Mouse (Mus musculus) hindbrain, embryonic 10.5 days (tissue): ENCODE data around the gene Mboat7. TPM values are rescaled to one million over a fixed set of nuclear protein-coding genes. Genes with fewer than 3 reads are reported as not detected.
"Not testable (repeated sequence)": the region's sequence is repeated elsewhere in the genome, so short reads cannot be mapped to it uniquely, and the experiment has no call there.

ENCODE experiments used
- DNase-seq: peaks from one replicate; pipeline ENCODE4 v3.0.0-alpha.2; 2017; ENCODE audit warnings: low spot score
- H3K27ac ChIP-seq: fragments of 300-500 bp; sonication (generic); 2 replicates; pipeline ENCODE4 v1.5.1; 2016; ENCODE audit warnings: mild to moderate bottlenecking, moderate library complexity
- H3K27me3 ChIP-seq: fragments of 300-500 bp; sonication (generic); 2 replicates; pipeline ENCODE4 v1.6.1; 2016; ENCODE audit warnings: mild to moderate bottlenecking; ENCODE audit not compliant: poor library complexity, insufficient read depth, severe bottlenecking
- H3K36me3 ChIP-seq: fragments of 300-500 bp; sonication (generic); 2 replicates; pipeline ENCODE4 v1.6.1; 2016; ENCODE audit warnings: mild to moderate bottlenecking, moderate library complexity
- H3K4me1 ChIP-seq: fragments of 300-500 bp; sonication (generic); replicated peaks from 2 replicates; pipeline ENCODE4 v1.6.1; 2016; ENCODE audit warnings: mild to moderate bottlenecking
- H3K4me3 ChIP-seq: fragments of 300-500 bp; sonication (generic); 2 replicates; pipeline ENCODE4 v1.5.1; 2016; ENCODE audit warnings: mild to moderate bottlenecking, moderate library complexity
- H3K9me3 ChIP-seq: fragments of 300-500 bp; sonication (generic); 2 replicates; pipeline ENCODE4 v1.6.1; 2016; ENCODE audit warnings: mild to moderate bottlenecking, moderate library complexity
- WGBS: fragments of 180-500 bp; shearing (Covaris S2); methylation state at CpG from one replicate; pipeline ENCODE4 v1.1.7; 2016; 5-methylcytosine and 5-hydroxymethylcytosine counted together
- polyA plus RNA-seq: library from polyadenylated mRNA; unstranded; fragments of >200 nt; fragmentation: Nextera tagmentation; extraction: Ambion mirVana; gene quantifications from 2 replicates; pipeline ENCODE4 v1.2.1, GENCODE M21; 2016

Gene Mboat7
- polyA plus RNA-seq = 38.9 and 39.2 TPM in 2 replicates

GRCm38 (mm10) chr7:3692987-3693808, at the start of gene Mboat7:
Mboat7 (minus strand) TSS chr7:3693523.
- Histone ChIP-seq H3K27me3 (no peaks in the 10 kb centered on the region), H3K27ac (peak within 1 kb of the TSS; percentile 92), H3K9me3 (no peaks in the 10 kb centered on the region), H3K4me1 (peaks cover 28% of the 10 kb centered on the region), H3K4me3 (peak within 1 kb of the TSS; percentile 72), H3K36me3 (peaks cover 32% of the 10 kb centered on the region)
- WGBS = under 1% methylated on average over 55 of the region's 55 CpGs
- DNase-seq = peak; percentile 96

- not testable (repeated sequence) for H3K27ac ChIP-seq, H3K4me3 ChIP-seq, H3K36me3 ChIP-seq, DNase-seq, H3K9me3 ChIP-seq, H3K27me3 ChIP-seq, H3K4me1 ChIP-seq
- WGBS = no CpG with 5 or more reads among the region's 1 CpGs
Measured at GRCm38 (mm10) chr7:3732675-3733074, 39.4 kb upstream of the Mboat7 start.

GRCm38 (mm10) chr7:3725459-3725858, 32.1 kb upstream of the Mboat7 start:
- not testable (repeated sequence) for H3K4me1 ChIP-seq, DNase-seq, H3K36me3 ChIP-seq, H3K27me3 ChIP-seq, H3K4me3 ChIP-seq, H3K27ac ChIP-seq, H3K9me3 ChIP-seq

GRCm38 (mm10) chr7:3720268-3720667, 26.9 kb upstream of the Mboat7 start, which contains the start of gene Pirb:
Pirb (minus strand) TSS chr7:3720391.
- not testable (repeated sequence) for H3K27me3 ChIP-seq, H3K27ac ChIP-seq, H3K9me3 ChIP-seq, H3K4me3 ChIP-seq, DNase-seq, H3K36me3 ChIP-seq, H3K4me1 ChIP-seq
- 64% methylated on average over 1 of the region's 3 CpGs for WGBS

- Histone ChIP-seq H3K9me3 (no peaks in the 10 kb centered on the region), H3K36me3 (no peaks in the 10 kb centered on the region), H3K27ac (no peak overlapping the region), H3K4me3 (no peak overlapping the region), H3K27me3 (no peaks in the 10 kb centered on the region), H3K4me1 (no peaks in the 10 kb centered on the region)
- whole genome bisulfite sequencing = 70% methylated on average over 1 of the region's 1 CpGs
- DNase-seq = no peak
Measured at GRCm38 (mm10) chr7:3715249-3715648, 21.9 kb upstream of the Mboat7 start.

- no peak overlapping the region for H3K4me3 ChIP-seq
- H3K27me3 ChIP-seq = no peaks in the 10 kb centered on the region
- DNase-seq = no peak
- no peaks in the 10 kb centered on the region for H3K4me1 ChIP-seq
- no peaks in the 10 kb centered on the region for H3K9me3 ChIP-seq
- no peak overlapping the region for H3K27ac ChIP-seq
- H3K36me3 ChIP-seq = peaks cover 10% of the 10 kb centered on the region
- WGBS = 53% methylated on average over 5 of the region's 5 CpGs
Measured at GRCm38 (mm10) chr7:3712264-3712942, 19.1 kb upstream of the Mboat7 start.

GRCm38 (mm10) chr7:3709000-3709399, 15.7 kb upstream of the Mboat7 start:
- Histone ChIP-seq H3K9me3 (no peaks in the 10 kb centered on the region), H3K27me3 (no peaks in the 10 kb centered on the region), H3K4me3 (no peak overlapping the region), H3K27ac (no peak overlapping the region), H3K4me1 (peaks cover 19% of the 10 kb centered on the region), H3K36me3 (peaks cover 41% of the 10 kb centered on the region)
- DNase-seq = no peak
- WGBS = 83% methylated on average over 1 of the region's 1 CpGs

GRCm38 (mm10) chr7:3708447-3708980, 15.2 kb upstream of the Mboat7 start:
- Histone ChIP-seq H3K36me3 (peaks cover 41% of the 10 kb centered on the region), H3K4me1 (peaks cover 20% of the 10 kb centered on the region)
- not testable (repeated sequence) for DNase-seq, H3K27ac ChIP-seq, H3K27me3 ChIP-seq, H3K4me3 ChIP-seq, H3K9me3 ChIP-seq
- WGBS = 43% methylated on average over 5 of the region's 5 CpGs

- Histone ChIP-seq H3K36me3 (peaks cover 41% of the 10 kb centered on the region), H3K27me3 (no peaks in the 10 kb centered on the region), H3K4me1 (peaks cover 27% of the 10 kb centered on the region), H3K27ac (no peak overlapping the region), H3K9me3 (no peaks in the 10 kb centered on the region), H3K4me3 (no peak overlapping the region)
- 23% methylated on average over 7 of the region's 7 CpGs for WGBS
- peak; percentile 33 for DNase-seq
Measured at GRCm38 (mm10) chr7:3707568-3708413, 14.5 kb upstream of the Mboat7 start.

- H3K9me3 ChIP-seq = no peaks in the 10 kb centered on the region
- no peak for DNase-seq
- WGBS = 66% methylated on average over 4 of the region's 4 CpGs
- H3K4me1 ChIP-seq = peaks cover 27% of the 10 kb centered on the region
- H3K36me3 ChIP-seq = peaks cover 41% of the 10 kb centered on the region
- H3K27ac ChIP-seq = no peak overlapping the region
- H3K4me3 ChIP-seq = 0 out of 2 replicates have a peak overlapping the region, but pooled peaks have one; percentile 18
- no peaks in the 10 kb centered on the region for H3K27me3 ChIP-seq
Measured at GRCm38 (mm10) chr7:3707027-3707426, 13.7 kb upstream of the Mboat7 start.

- H3K4me3 ChIP-seq = peak overlapping the region; percentile 89
- no peak for DNase-seq
- WGBS = 68% methylated on average over 11 of the region's 11 CpGs
- peaks cover 27% of the 10 kb centered on the region for H3K4me1 ChIP-seq
- no peaks in the 10 kb centered on the region for H3K9me3 ChIP-seq
- peaks cover 45% of the 10 kb centered on the region for H3K36me3 ChIP-seq
- no peaks in the 10 kb centered on the region for H3K27me3 ChIP-seq
- no peak overlapping the region; the same call in 1 of the 2 replicates for H3K27ac ChIP-seq
Measured at GRCm38 (mm10) chr7:3706343-3706934, 13.1 kb upstream of the Mboat7 start.

GRCm38 (mm10) chr7:3705911-3706310, 12.6 kb upstream of the Mboat7 start:
- Histone ChIP-seq H3K27ac (peak overlapping the region; percentile 64), H3K9me3 (no peaks in the 10 kb centered on the region), H3K36me3 (peaks cover 50% of the 10 kb centered on the region), H3K4me1 (peaks cover 27% of the 10 kb centered on the region), H3K27me3 (no peaks in the 10 kb centered on the region), H3K4me3 (peak overlapping the region; percentile 89)
- 44% methylated on average over 6 of the region's 6 CpGs for WGBS
- no peak for DNase-seq
